Mouse (Mus musculus) heart, embryonic 16.5 days (tissue): Measurements from ENCODE around the gene Lair1. TPM values are rescaled to one million over a fixed set of nuclear protein-coding genes. Genes with fewer than 3 reads are reported as not detected.
A peak's percentile ranks its signal among the peaks of the same experiment; 100 is the strongest.

Source experiments
- ATAC-seq: fragments of 200-750 bp; cut with Nextera tagmentation; replicated peaks from 2 replicates; pipeline ENCODE4 v1.8.0; 2017; ENCODE audit warnings: moderate number of reproducible peaks; ENCODE audit not compliant: insufficient read depth, low FRiP score; ENCODE audit errors: extremely low read depth
- H3K27ac ChIP-seq: fragments of 300-500 bp; sonication (generic); 2 replicates; pipeline ENCODE4 v1.5.1; 2014; ENCODE audit warnings: mild to moderate bottlenecking, low read length, control low read depth, moderate library complexity
- H3K27me3 ChIP-seq: fragments of 300-500 bp; sonication (generic); 2 replicates; pipeline ENCODE4 v1.6.1; 2014; ENCODE audit warnings: low read length, mixed read lengths; ENCODE audit not compliant: control insufficient read depth, insufficient read depth
- H3K36me3 ChIP-seq: fragments of 300-500 bp; sonication (generic); 2 replicates; pipeline ENCODE4 v1.6.1; 2014; ENCODE audit not compliant: control insufficient read depth, insufficient read depth
- H3K4me1 ChIP-seq: fragments of 300-500 bp; sonication (generic); 2 replicates; pipeline ENCODE4 v1.6.1; 2014; ENCODE audit warnings: low read length, mixed read lengths; ENCODE audit not compliant: control insufficient read depth, insufficient read depth
- H3K4me2 ChIP-seq: fragments of 300-500 bp; sonication (generic); 2 replicates; pipeline ENCODE4 v1.6.1; 2014; ENCODE audit warnings: low read depth, mild to moderate bottlenecking, control low read depth, low read length
- H3K4me3 ChIP-seq: fragments of 300-500 bp; sonication (generic); 2 replicates; pipeline ENCODE4 v1.5.1; 2014; ENCODE audit warnings: mild to moderate bottlenecking, control low read depth, low read length
- H3K9ac ChIP-seq: fragments of 300-500 bp; sonication (generic); 2 replicates; pipeline ENCODE4 v1.6.1; 2014; ENCODE audit warnings: low read length, control low read depth
- H3K9me3 ChIP-seq: fragments of 300-500 bp; sonication (generic); replicated peaks from 2 replicates; pipeline ENCODE4 v1.6.1; 2016; ENCODE audit warnings: low read length; ENCODE audit not compliant: control insufficient read depth
- WGBS: fragments of 180-500 bp; shearing (Covaris S2); extraction: QIAGEN DNeasy Blood & Tissue Kit; methylation state at CpG from one replicate; pipeline ENCODE4 v1.1.7; 2014; 5-methylcytosine and 5-hydroxymethylcytosine counted together
- polyA plus RNA-seq: library from polyadenylated mRNA; unstranded; fragments of >200 nt; fragmentation: Nextera tagmentation; extraction: Ambion mirVana; gene quantifications from 2 replicates; pipeline ENCODE4 v1.2.1, GENCODE M21; 2015

Lair1 gene
- polyA plus RNA-seq, result 2.0 and 2.4 TPM in 2 replicates

GRCm38 (mm10) chr7:4063013-4063412, at the start of gene Lair1:
Gene Lair1, minus strand, starts transcription at chr7:4063204.
- no peaks in the 10 kb centered on the region for H3K36me3 ChIP-seq
- no peaks in the 10 kb centered on the region for H3K4me1 ChIP-seq
- no peak within 1 kb of the TSS for H3K4me3 ChIP-seq
- H3K9me3 ChIP-seq, result no peaks in the 10 kb centered on the region
- no peak within 1 kb of the TSS for H3K27ac ChIP-seq
- ATAC-seq, result no peak
- WGBS, result 66% methylated on average over 2 of the region's 2 CpGs
- no peak within 1 kb of the TSS for H3K4me2 ChIP-seq
- H3K27me3 ChIP-seq, result no peaks in the 10 kb centered on the region
- H3K9ac ChIP-seq, result no peak within 1 kb of the TSS

- Histone ChIP-seq H3K27ac (no peak overlapping the region), H3K9ac (no peak overlapping the region), H3K9me3 (no peaks in the 10 kb centered on the region), H3K4me2 (no peak overlapping the region), H3K36me3 (no peaks in the 10 kb centered on the region), H3K4me1 (peaks cover 6% of the 10 kb centered on the region; the same call in 1 of the 2 replicates), H3K4me3 (no peak overlapping the region), H3K27me3 (no peaks in the 10 kb centered on the region)
- no peak for ATAC-seq
- 56% methylated on average over 3 of the region's 3 CpGs for WGBS
Observed at GRCm38 (mm10) chr7:4111766-4112165, 48.8 kb upstream of the Lair1 start.

DNA sequence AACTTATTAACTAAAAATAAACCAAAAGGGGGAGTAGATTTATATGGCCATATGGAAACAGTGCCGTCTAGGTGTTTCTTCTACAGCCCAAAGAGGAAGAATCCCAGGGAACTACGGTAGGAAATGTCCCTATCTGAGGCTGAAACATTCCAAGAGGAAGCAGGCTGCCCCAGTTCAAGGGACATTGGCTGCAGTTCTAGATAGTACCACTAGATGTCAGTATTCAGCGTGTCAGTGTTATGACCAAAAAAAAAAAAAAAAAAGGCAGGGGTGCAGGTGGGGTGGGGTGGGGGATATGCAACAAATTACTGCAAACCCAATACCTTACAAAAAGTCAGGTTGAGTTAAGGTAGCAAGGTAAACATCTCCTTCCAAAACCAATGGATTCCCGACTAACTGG, 40.4 kb upstream of the Lair1 start:
- Histone ChIP-seq H3K9me3 (no peaks in the 10 kb centered on the region), H3K4me3 (no peak overlapping the region), H3K36me3 (no peaks in the 10 kb centered on the region), H3K4me1 (no peaks in the 10 kb centered on the region), H3K4me2 (no peak overlapping the region), H3K27ac (no peak overlapping the region), H3K9ac (no peak overlapping the region), H3K27me3 (no peaks in the 10 kb centered on the region)
- ATAC-seq, result no peak
- 13% methylated on average over 4 of the region's 4 CpGs for WGBS

- no peaks in the 10 kb centered on the region for H3K9me3 ChIP-seq
- H3K4me3 ChIP-seq, result no peak overlapping the region
- no peak for ATAC-seq
- H3K4me2 ChIP-seq, result no peak overlapping the region
- no peak overlapping the region for H3K27ac ChIP-seq
- 68% methylated on average over 5 of the region's 5 CpGs for WGBS
- H3K9ac ChIP-seq, result no peak overlapping the region
- H3K27me3 ChIP-seq, result no peaks in the 10 kb centered on the region
- no peaks in the 10 kb centered on the region for H3K36me3 ChIP-seq
- no peaks in the 10 kb centered on the region for H3K4me1 ChIP-seq
Observed at GRCm38 (mm10) chr7:4101144-4101543, 38.1 kb upstream of the Lair1 start.

GRCm38 (mm10) chr7:4098832-4099231, 35.8 kb upstream of the Lair1 start:
- Histone ChIP-seq H3K36me3 (no peaks in the 10 kb centered on the region), H3K27ac (no peak overlapping the region), H3K27me3 (no peaks in the 10 kb centered on the region), H3K4me3 (no peak overlapping the region), H3K9ac (no peak overlapping the region), H3K4me2 (no peak overlapping the region), H3K4me1 (no peaks in the 10 kb centered on the region), H3K9me3 (no peaks in the 10 kb centered on the region)
- no peak for ATAC-seq
- WGBS, result 51% methylated on average over 2 of the region's 2 CpGs

GRCm38 (mm10) chr7:4098301-4098700, 35.3 kb upstream of the Lair1 start:
- Histone ChIP-seq H3K27ac (no peak overlapping the region), H3K9me3 (no peaks in the 10 kb centered on the region), H3K4me1 (no peaks in the 10 kb centered on the region), H3K4me3 (no peak overlapping the region), H3K36me3 (no peaks in the 10 kb centered on the region), H3K9ac (no peak overlapping the region), H3K4me2 (no peak overlapping the region), H3K27me3 (no peaks in the 10 kb centered on the region)
- ATAC-seq, result no peak
- 82% methylated on average over 2 of the region's 2 CpGs for WGBS

- ATAC-seq, result no peak
- no peaks in the 10 kb centered on the region for H3K9me3 ChIP-seq
- WGBS, result 29% methylated on average over 8 of the region's 8 CpGs
- no peak overlapping the region for H3K27ac ChIP-seq
- no peak overlapping the region for H3K4me2 ChIP-seq
- H3K27me3 ChIP-seq, result no peaks in the 10 kb centered on the region
- no peak overlapping the region for H3K9ac ChIP-seq
- no peak overlapping the region for H3K4me3 ChIP-seq
- no peaks in the 10 kb centered on the region for H3K36me3 ChIP-seq
- H3K4me1 ChIP-seq, result 0 out of 2 replicates have a peak, but pooled peaks cover 6% of the 10 kb centered on the region
Observed at GRCm38 (mm10) chr7:4091170-4091569, 28.2 kb upstream of the Lair1 start.

DNA sequence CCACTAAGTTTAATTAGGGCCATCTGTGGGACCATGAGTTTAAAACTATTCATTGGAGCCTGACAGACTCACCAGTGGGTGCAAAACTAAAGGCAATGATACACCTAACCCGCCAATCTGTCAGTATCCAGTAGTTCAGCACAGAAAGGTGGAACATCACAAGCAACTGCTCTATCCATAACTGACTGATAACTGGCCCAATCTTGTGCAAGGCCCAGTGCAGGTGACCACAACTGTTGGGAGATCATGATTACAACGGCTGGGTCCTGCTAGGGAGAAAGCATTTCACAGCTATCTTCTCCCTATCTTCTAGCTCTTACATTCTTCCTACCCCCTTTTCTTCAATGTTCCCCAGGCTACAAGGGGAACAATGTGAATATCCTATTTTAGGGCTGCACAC, 25.7 kb upstream of the Lair1 start:
- no peak for ATAC-seq
- no peak overlapping the region for H3K4me2 ChIP-seq
- H3K9ac ChIP-seq, result no peak overlapping the region
- 0 out of 2 replicates have a peak, but pooled peaks cover 6% of the 10 kb centered on the region for H3K4me1 ChIP-seq
- no peaks in the 10 kb centered on the region for H3K9me3 ChIP-seq
- H3K27ac ChIP-seq, result no peak overlapping the region
- no peaks in the 10 kb centered on the region for H3K36me3 ChIP-seq
- H3K27me3 ChIP-seq, result no peaks in the 10 kb centered on the region
- WGBS, result 69% methylated on average over 2 of the region's 2 CpGs
- H3K4me3 ChIP-seq, result no peak overlapping the region

- 0 out of 2 replicates have a peak, but pooled peaks have one; percentile 23 for ATAC-seq
- no peaks in the 10 kb centered on the region for H3K9me3 ChIP-seq
- no peak overlapping the region for H3K4me3 ChIP-seq
- no peaks in the 10 kb centered on the region for H3K36me3 ChIP-seq
- no peak overlapping the region for H3K4me2 ChIP-seq
- H3K9ac ChIP-seq, result no peak overlapping the region
- no peaks in the 10 kb centered on the region for H3K27me3 ChIP-seq
- 77% methylated on average over 6 of the region's 6 CpGs for WGBS
- H3K27ac ChIP-seq, result no peak overlapping the region
- H3K4me1 ChIP-seq, result 0 out of 2 replicates have a peak, but pooled peaks cover 6% of the 10 kb centered on the region
Observed at GRCm38 (mm10) chr7:4087896-4088480, 25.0 kb upstream of the Lair1 start.
